Mouse (Mus musculus) kidney, adult 2 months (tissue): ENCODE measurements around the gene Uspl1.

ENCODE experiments used
- CTCF ChIP-seq: fragments of 200-500 bp; conservative IDR thresholded peaks from 2 replicates; pipeline ENCODE4 v1.5.1; 2011; ENCODE audit warnings: low read depth, mild to moderate bottlenecking, control low read depth, low read length, moderate library complexity, mixed read lengths; ENCODE audit not compliant: insufficient read depth, insufficient read length
- POLR2A ChIP-seq: fragments of 200-500 bp; IDR thresholded peaks from one replicate; pipeline ENCODE4 v1.6.1; 2011; ENCODE audit warnings: low read depth, low read length, control low read depth

DNA sequence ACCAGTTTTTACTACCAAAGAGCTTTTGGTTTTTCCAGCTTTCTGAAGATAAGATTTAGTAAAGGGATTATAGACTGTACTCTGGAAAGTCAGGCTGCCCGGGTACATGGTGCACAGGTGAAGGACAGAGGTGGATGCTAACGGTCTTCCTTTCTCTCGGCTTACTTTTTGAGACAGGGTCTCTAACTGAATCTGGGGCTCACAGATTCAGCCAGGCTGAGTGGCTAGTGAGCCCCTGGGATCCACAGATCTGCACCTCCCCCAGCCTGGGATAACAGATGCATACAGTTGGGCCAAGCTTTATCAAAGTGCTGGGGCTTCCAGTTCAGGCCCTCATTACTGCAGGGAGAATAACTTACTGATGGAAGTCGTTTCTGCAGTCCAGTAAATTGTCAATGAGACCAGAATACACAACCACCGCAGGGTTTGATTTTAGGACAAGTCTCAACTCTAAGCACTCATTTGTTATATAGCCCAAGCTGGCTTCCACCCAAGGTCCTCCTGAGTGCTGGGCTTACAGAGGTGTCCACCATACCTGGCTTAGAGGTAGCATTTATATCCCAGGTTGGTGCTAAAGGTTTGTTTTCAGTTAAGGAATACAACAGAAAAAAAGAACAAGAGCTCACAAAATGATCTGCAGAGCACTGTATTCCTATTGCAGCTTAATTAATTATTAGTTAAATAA, 1.8 kb upstream of the Uspl1 start:
- TF ChIP-seq POLR2A (no peak), CTCF (no peak)
